Mouse (Mus musculus) adrenal gland, postnatal 4 days (tissue): ENCODE results near the gene Cmip. TPM values are rescaled to one million over a fixed set of nuclear protein-coding genes. Genes with fewer than 3 reads are reported as not detected.

ENCODE experiments used
- DNase-seq, 2 experiments: peaks; one replicate each; pipeline ENCODE4 v3.0.0; 2021 to 2022; ENCODE audit warnings: low spot score in 2 of 2, mixed read lengths in 2 of 2
- total RNA-seq, 2 experiments: library from RNA; stranded (reverse); gene quantifications; 2 replicates each; pipeline ENCODE4 v1.2.3; 2021

The Cmip gene
- total RNA-seq, 2 experiments from 2014 or later: 120 to 133 TPM

DNA sequence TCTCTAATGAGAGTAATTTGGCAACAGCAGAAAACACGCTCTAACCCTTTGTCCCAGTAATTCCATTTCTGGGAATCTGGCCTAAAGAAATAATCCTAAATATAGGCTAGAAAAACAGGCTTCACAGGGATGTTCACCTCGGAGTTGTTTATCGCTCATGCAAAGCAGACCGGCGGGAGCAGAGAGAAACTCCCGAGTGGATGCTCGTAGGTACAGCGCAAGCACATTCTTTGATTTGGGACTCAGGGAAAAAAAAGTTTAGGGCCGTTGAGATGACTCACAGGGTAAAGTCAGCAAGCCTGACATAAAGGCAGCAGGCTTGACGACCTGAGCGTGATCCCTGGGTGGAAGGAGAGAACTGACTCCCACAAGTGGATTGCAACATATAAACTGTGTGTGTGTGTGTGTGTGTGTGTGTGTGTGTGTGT is 116.2 kb downstream of the Cmip start:
- no peak for DNase-seq

DNA sequence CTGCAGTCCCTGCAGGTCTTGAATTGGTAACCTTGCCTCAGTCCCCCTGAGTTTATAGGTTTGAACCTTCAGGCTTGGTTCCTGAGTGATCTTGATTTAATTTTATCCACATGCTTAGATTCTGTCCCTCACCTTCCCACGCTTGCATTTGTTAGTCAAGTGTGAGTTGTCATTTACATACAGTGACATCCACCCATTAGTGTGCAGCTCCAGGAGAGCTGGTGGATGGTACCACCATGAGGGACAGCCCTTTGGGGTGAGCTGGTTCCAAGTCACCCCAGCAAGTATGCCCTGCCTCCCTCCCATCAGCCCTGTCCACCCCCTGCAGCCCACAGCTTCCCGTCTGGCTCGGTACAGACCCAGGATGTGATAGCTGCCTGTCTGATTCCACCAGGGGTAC is 117.2 kb downstream of the Cmip start:
- no peak for DNase-seq

GRCm38 (mm10) chr8:117376997-117377396 is 120.1 kb downstream of the Cmip start:
- no peak for DNase-seq

GRCm38 (mm10) chr8:117378625-117379024 is 121.8 kb downstream of the Cmip start:
- no peak for DNase-seq

DNA sequence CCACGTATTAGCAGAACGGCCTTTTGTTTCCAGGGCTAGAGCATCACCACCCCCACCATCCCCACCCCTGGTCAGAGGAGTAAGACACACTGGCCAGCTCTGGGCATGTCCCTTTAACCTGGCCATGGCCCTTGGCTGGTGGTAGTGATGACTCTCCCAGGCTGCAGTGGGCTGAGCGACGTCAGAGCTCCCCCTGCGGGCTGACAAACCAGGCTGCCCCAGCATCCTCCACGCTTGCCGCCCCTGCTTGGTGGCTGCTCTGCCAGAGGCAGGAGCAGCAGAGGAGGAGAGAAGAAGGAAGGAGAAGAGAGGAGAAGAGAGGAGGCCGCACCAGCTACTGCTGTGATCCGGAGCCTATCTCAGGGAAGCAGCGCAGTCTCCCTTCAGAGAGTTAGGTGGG is 122.3 kb downstream of the Cmip start:
- DNase-seq: no peak

DNA sequence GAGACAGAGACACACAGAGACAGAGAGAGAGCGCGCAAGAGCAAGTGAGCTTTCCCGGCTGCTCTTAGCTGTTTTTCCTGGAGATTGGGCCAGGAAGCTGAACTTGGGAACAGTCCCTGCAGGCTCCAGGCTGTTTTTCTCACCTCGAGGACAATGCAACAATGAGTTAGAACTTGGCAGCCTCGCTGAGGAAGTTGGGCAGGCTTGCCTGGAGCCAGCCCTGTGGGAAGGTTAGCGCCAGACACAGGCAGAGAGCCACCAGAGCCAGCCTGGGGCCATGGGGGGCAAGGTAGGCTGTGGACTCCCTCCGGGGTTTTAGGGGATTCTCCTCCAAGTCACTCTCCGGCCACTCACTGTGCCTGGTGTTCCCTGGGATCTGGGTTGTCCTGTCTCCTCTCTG is 123.9 kb downstream of the Cmip start:
- DNase-seq: peak in 1 of 2 experiments; percentile 30

GRCm38 (mm10) chr8:117386142-117386541 is 129.3 kb downstream of the Cmip start:
- no peak for DNase-seq

GRCm38 (mm10) chr8:117387642-117388041 is 130.8 kb downstream of the Cmip start:
- no peak for DNase-seq

DNA sequence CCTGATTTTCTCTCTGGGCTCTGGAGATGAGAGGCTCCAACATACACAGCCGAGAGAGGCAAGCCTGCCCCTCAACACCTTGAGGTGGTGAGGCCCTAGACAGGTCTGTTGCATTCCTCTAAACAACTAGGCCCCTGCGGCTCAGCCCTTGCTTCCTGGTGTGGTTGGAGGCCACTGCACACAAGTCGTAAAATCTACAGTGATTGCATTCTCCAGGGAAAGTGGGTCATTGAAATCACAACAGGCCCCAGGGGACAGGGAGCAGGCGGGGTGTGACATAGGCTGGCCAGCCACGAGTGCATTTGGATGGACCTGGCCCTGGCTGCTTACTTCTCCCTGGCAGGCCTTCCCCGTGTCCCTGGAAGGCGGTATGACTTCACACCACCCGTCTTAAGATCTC is 131.5 kb downstream of the Cmip start:
- no peak for DNase-seq

- no peak for DNase-seq
These were observed 137.0 kb downstream of the Cmip start for GRCm38 (mm10) chr8:117393853-117394252.

DNA sequence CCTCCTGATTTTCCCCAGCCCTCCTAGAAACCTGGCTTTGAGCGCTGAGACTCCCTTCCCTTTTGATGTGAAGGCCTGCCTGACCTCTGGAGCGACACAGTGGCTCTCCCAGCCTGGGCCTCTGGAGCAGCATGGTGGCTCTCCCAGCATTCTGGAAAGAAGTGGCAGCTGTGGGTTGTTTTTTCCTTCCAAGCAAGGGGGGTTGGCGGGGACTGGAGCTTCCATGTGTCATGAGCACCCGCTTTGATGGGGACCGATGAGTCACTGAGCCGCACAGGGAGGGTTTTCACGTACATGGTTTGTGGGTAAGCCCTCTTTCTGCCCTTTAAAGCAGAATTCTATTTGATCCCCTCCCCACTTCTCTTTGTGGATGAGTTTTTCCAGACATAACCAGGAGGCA is 138.2 kb downstream of the Cmip start:
- peak in 1 of 2 experiments; percentile 47 for DNase-seq

- DNase-seq: no peak
These were observed 140.0 kb downstream of the Cmip start for GRCm38 (mm10) chr8:117396884-117397283.

GRCm38 (mm10) chr8:117397751-117398150 is 140.9 kb downstream of the Cmip start:
- no peak for DNase-seq

- DNase-seq: no peak
These were observed 142.4 kb downstream of the Cmip start for GRCm38 (mm10) chr8:117399229-117399628.

GRCm38 (mm10) chr8:117400820-117401219 is 144.0 kb downstream of the Cmip start:
- DNase-seq: no peak

- no peak for DNase-seq
These were observed 145.0 kb downstream of the Cmip start for GRCm38 (mm10) chr8:117401880-117402279.

DNA sequence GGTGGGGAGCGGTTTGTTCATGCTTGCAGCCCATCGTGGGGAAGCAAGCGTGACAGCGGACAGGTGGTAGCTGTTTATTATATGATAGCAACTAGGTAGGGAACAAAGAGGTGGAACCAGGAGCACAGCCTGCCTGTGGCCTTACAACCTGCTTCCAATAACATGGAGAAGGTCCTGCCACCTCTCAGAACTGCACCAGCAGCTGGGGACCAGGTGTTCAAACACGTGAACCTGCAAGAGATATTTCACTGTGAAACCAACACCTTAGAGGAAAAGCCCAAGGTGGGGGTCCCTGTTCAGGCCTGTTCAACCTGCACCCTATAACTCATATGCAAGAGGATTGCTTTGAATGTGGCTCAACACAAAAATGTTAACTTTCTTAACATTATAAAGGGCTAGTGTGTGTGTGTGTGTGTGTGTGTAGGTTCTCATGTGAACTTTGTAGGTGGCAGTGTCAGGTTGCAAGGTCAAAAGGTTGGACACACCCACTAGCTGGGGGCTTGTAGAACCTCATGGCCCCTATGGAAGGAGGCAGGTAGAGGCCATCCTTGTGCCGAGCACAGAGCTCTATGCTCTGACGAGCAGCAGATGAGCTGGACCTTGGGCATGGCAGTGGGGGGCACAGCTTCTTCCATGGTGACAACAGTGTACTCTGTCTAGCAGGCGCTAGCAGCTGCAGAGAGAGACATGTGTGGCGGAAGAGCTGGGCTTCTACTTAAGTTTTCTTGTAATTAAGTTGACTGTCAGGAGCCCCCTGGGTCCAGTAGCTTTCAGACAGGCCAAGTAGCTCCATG is 146.2 kb downstream of the Cmip start:
- no peak for DNase-seq

GRCm38 (mm10) chr8:117403705-117404476 is 147.0 kb downstream of the Cmip start:
- no peak for DNase-seq

DNA sequence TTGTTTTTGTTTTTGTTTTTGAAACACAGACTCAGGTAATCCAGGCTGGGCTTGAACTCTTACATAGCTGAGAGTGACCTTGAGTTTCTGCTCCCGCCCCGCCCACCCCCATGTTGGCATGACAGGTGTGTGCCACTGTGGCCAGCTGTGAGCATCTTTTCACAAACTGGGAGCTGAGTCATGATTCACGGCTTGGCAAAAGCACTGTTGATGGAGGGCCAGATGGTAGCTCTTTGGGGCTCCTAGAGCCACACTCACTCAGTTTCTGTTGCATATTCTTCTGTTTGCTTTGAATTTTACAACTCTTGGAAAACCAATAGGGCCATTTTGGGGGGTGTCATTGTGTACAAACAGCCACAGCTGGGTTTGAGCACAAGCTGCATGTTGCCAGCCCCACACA is 149.2 kb downstream of the Cmip start:
- DNase-seq: no peak

DNA sequence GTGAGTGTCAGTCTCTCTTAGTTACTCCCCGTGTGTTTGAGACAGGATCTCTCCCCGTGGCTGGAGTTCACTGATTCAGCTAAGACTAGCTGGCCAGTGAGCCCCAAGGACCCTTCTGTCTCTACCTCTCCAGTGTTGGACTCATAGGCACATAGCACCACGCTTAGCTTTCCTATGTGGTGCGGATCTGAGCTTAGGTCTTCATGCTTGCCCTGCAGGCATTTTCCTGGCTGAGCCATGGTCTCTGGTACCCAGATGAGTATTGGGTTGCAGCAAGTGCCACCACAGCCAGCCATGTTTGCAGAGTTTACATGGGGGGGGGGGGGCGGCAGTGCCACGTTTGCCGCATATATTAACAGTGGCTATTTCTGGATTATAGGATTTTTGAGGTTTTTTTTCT is 151.8 kb downstream of the Cmip start:
- no peak for DNase-seq

DNA sequence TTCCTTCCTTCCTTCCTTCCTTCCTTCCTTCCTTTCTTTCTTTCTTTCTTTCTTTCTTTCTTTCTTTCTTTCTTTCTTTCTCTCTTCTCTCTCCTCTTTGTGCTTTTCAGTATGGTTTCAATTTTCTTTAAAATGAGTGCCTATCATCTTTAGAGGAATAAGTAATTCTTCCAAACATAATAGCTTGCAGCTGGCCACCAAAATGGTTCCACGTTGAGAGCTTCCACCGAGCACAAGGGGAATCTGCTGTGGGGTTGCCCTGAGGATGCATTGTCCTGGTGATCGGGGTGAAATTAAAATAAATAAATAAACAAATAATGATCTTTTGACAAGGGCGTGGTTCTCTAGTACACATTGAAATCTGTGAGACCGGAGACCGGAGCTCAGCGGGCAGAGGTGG is 152.2 kb downstream of the Cmip start:
- no peak for DNase-seq

DNA sequence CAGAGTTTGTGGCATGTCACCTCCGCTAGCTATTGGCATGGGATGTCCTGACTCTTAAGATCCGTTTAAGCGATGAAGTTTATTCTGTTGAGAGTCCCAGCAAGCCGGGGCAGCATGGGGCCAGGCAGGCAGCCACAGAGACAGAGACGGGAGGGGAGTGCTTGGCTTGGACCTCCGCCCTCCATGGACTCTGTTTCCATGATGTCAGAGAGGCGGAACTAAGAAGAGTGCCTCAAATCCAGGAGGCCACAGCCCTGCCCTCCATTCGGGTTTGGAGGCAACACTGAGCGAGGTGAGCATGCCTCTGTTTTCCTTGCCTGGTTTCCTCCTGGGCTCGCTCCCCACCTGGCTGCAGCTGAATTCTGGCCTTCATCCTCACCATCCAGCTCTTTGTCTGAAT is 153.5 kb downstream of the Cmip start:
- no peak for DNase-seq

GRCm38 (mm10) chr8:117410901-117411300 is 154.0 kb downstream of the Cmip start:
- DNase-seq: no peak
